Mouse (Mus musculus) heart, postnatal 0 days (tissue): ENCODE measurements around the gene Slc47a2.

Experiments
- CTCF ChIP-seq: IDR thresholded peaks from 2 replicates; pipeline ENCODE4 v1.5.1; 2016; ENCODE audit warnings: antibody characterized with exemption, control low read depth, low read depth
- EP300 ChIP-seq: IDR thresholded peaks from 2 replicates; pipeline ENCODE4 v1.6.1; 2016; ENCODE audit warnings: antibody characterized with exemption, low read depth

GRCm38 (mm10) chr11:61293251-61293650 lies 49.4 kb downstream of the Slc47a2 start:
- no peak for TF ChIP-seq CTCF
- TF ChIP-seq EP300: no peak
